Mouse (Mus musculus) urinary bladder, postnatal 14 days (tissue): ENCODE results near the gene Inpp4b.

ENCODE experiments used
- DNase-seq: peaks from one replicate; pipeline ENCODE4 v3.0.0; 2021; ENCODE audit warnings: low spot score

The Inpp4b gene

DNA sequence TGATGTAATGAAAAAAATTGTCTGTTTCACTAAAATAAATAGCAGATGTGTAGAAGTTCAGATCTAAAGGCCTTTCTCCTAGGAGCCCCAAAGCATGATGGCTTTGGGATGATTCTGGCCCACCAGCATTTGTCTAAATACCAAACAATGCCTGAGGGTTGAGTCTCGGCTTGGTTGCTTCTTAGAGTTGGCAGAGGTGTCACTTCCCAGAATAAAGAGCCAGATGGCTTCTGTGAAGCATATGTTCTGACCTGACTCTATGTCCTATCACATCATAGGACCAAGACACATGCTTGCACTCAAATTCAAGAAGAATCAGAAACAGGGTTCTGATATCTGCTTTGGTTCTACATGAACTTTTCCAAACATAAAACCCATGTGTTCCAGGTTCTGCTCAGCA lies 365.1 kb downstream of the Inpp4b start:
- no peak for DNase-seq

DNA sequence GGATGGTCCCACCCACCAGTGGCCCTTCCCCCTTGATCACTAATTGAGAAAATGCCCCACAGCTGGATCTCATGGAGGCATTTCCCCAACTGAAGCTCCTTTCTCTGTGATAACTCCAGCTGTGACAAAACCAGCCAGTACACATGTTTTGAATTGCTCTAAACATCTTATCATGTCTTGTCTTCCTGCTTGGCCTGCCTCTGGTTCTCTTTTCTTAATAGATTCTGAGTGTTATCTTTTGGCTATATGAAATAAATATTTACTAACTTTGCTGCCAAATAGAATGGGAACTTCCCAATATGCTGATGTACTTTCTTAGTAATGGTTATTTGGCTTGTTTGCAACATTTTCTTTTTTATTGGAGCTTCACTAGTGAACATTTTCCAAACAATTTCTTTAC lies 389.0 kb downstream of the Inpp4b start:
- DNase-seq, result no peak

GRCm38 (mm10) chr8:81735655-81736054 lies 393.3 kb downstream of the Inpp4b start:
- no peak for DNase-seq

DNA sequence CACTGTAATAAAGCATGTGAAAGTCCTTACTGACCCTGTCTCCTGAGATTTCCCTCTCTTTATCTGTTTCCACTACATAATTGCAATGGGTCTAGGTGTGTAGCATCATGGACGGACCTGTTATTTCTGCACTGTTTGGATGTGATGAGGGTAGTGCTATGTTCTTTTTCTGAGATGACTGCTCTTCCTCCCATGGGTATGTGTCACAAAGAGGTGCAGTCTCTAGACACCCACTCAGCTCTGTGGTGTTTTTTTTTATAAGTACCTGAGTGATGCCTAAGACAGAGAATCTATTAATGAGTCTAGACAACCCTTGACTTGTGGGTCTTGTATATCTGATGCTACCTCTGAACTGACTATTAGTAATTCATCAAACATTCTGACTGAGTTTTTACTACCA lies 393.7 kb downstream of the Inpp4b start:
- DNase-seq, result no peak

DNA sequence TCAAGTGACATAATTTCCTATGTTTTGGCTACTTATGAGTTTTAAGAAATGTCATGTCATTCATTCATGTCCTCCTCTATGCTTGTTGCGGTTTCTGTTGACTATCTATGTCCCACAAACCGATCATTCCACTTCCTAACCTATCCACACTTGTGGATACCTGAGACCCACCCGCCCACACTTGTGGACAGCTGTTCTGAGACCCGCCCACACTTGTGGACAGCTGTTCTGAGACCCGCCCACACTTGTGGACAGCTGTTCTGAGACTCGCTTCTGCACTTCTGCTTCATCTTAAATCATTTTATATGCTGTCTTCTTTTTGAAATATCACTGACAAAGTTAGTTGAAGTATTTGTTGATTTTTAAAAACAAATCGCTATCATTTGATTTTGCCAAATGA lies 400.2 kb downstream of the Inpp4b start:
- DNase-seq, result no peak

GRCm38 (mm10) chr8:81743040-81743439 lies 400.7 kb downstream of the Inpp4b start:
- DNase-seq, result no peak

DNA sequence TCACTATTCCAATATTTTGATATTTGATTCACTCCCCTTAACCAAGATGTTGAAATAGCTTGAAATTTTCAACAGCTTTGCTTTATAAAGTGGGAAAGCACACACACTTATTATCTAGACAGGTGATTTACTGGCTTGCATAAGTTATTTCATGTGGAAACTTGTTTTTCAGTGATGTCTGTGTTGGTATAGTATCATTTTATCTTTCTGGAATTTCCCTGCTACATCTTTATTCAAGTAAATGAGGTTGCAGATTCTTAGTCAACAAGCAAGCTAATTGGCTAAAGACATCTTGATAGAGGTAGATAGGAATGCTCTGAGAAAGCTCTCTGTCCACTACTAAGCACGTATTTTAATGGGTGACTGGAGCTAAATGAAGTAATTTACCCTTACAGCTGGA lies 403.1 kb downstream of the Inpp4b start:
- DNase-seq, result no peak

- DNase-seq, result no peak
Observed at GRCm38 (mm10) chr8:81751159-81751558, 408.8 kb downstream of the Inpp4b start.

DNA sequence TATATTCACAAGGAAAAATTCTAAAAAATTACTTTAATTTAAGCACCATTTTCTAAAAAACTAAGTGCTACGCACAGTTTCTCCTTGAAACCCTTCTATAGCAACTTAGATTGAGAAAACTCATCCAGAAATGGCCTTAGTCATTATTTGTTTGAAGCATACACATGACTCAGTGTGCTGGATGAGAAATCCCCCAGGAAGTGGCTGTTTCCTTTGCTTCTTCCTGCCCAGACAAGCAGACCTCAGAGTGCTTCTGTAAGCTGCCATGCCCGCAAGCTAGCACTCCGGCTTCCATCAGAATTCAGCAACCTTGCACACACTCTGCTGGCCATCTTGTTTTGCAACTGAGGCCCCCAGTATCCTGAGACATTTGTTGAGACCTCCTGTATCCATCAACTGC lies 414.3 kb downstream of the Inpp4b start:
- DNase-seq, result no peak

DNA sequence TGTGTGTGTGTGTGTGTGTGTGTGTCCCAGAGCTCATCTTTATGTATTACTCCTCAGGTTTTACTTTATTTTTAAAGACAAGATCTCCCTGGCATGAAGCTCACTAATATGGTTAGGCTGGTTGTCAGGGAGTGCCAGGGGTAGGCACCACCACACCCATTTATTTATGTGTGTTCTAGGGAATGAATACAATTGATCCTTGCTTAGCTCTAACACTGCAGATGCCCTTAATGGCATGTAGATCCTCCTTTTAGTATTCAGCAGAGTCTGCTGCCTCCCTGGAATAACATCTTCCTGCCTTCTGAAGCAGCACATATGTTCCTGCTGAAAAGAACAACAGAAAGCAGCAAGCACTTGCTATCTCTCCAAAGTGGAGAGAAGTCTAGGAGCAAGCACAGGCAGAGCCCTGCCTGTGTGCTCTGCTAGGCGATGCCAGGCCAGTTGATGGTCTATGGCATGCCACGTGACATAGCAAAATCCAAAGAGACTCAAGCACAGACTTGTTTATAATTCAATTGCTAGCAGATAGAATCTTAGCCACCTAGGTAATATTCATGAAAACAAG lies 415.3 kb downstream of the Inpp4b start:
- DNase-seq, result peak; percentile 8

GRCm38 (mm10) chr8:81761466-81761865 lies 419.1 kb downstream of the Inpp4b start:
- DNase-seq, result no peak

DNA sequence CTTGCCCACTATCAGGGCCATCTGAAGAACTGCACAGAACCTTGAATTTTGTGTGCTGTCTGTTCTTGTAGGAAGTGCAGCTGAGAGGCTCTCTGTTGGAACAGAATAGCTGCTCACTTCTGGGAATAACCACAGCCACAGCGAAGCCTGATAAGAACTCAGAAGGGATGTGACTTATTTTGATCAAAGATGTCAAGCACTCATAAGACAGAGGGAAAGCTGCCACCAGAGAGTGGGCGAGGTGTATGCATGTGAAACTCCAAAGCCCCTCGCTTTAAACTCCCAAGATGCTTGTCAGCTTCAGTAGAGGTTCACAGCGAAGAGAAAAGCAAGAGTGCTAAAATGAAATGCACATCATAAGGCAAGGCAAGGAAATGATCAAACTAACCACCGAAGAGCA lies 423.7 kb downstream of the Inpp4b start:
- DNase-seq, result no peak

DNA sequence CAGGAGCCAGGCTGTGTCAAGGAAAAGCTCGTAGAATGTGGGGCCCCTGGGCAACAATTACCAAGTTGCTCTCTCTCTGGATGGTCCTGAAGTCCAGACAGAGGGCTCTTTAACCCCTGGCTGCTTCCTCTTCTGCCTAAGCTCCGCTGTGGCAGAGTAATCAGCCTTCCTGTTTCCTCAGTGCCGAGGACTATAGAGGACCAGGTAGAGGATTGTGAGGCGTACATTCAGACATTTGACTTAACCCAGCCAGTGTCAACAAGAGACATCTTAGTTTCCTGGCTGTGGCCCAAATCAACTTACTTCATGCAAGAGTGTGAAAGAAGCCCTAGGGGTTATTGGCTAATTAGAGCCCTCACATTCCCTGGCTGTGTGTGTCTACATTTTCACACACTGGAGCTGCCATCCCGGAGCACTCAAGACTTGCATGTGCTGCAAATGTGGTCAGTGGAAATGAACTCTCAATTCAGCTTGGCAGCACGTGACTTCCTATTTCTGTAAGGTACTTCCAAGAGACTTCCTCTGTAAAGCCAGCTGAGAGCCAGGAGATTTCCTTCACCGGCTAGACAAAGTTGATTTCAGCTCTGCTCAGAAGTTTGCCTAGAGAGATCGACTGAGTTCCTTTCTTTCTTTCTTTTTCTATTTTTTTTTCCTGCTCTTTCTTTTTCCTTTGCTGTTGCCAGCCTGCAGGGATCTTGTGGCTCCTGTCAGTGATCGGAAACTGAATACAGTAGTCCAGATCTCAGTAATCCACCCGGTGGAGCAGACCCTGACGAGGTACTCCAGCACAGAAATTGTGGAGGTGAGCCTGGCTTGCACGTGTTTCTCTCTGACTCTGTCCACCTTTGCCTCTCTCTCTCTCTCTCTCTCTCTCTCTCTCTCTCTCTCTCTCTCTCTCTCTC lies 425.3 kb downstream of the Inpp4b start:
- peak; percentile 4 for DNase-seq

GRCm38 (mm10) chr8:81768313-81768675 lies 425.9 kb downstream of the Inpp4b start:
- no peak for DNase-seq

DNA sequence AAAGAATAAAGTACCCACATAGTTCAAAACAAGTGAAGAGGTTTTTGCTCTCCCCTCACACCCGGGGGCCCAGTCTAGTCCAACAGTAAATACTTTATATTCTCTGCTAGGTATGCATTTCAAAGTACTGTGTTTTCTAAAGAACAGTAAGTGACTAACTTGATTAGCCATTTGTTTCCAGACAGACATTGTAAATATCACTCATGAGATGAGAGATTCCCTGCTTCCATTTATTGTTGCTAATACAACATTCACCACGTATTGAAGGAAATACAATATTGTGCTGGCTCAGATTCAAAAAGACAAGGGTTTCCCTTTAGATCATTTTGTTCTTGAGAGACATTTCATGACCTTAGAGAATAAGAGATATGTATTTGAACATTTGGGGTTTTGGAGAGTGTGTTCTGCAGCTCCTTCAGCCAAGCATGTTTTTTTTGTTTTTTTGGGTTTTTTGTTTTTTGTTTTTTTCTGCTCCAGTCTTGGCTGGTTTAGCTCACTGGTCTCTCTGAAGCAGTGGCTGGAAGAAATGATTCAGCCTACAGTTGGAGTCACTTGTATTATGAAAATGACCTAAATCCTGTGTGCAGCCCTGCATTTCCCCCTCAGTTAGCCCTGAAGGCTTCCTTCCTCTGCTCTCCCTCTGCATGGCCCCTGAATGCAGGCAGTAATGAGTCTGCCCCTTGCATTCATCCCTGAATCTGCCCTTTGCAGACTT lies 426.5 kb downstream of the Inpp4b start:
- no peak for DNase-seq

GRCm38 (mm10) chr8:81770603-81771276 lies 428.4 kb downstream of the Inpp4b start:
- DNase-seq, result no peak

DNA sequence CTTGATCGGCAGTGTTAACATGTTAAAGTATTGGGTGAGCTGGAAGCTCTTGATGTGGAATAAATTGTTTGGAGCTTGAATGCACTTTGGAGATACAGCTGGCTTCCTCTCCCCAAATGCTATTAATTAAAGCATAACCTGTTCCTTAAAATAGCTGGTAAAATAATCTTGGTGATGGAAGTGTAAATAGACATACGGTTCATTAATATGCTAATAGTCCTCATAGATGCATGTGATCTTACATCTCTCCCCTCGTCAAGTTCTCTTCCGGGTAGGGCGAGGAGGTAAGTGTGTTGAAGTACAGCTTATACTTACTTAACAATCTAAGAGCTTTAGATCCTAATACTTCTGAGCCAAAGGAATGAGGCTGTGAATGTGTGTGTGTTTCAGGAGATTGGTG lies 430.5 kb downstream of the Inpp4b start:
- no peak for DNase-seq

DNA sequence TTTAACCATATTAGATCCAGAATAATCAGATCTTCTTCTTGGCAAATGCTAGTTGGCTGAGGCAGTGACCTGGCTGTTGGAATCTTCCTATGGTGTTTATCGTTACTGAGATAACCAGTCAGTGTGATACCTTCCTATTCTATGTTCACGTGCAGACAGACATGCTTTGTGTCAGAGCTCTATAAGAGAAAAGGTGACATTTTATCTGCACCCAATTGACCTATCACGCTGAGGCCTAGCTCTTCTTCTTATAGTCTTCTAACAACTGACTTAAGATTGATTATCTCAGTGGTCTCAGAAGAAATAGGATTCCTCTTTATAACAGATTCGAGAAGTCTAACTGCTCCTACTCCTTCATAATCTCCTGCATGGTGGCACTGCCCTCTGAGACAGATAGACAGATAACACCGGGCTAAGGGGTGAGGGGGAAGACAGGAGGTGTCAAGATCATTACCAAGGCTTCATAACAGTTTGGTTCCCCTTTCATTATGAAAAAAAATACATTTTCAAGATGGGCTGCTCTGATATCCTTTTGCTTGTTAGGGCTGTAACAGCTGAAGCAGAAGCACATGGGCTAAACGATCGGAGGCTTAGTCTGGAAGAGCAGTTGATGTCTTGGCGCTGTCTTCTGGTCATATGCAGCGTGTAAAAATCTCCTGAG lies 431.1 kb downstream of the Inpp4b start:
- DNase-seq, result no peak

GRCm38 (mm10) chr8:81774010-81774409 lies 431.7 kb downstream of the Inpp4b start:
- no peak for DNase-seq

- DNase-seq, result no peak
Observed at GRCm38 (mm10) chr8:81774454-81774853, 432.1 kb downstream of the Inpp4b start.

DNA sequence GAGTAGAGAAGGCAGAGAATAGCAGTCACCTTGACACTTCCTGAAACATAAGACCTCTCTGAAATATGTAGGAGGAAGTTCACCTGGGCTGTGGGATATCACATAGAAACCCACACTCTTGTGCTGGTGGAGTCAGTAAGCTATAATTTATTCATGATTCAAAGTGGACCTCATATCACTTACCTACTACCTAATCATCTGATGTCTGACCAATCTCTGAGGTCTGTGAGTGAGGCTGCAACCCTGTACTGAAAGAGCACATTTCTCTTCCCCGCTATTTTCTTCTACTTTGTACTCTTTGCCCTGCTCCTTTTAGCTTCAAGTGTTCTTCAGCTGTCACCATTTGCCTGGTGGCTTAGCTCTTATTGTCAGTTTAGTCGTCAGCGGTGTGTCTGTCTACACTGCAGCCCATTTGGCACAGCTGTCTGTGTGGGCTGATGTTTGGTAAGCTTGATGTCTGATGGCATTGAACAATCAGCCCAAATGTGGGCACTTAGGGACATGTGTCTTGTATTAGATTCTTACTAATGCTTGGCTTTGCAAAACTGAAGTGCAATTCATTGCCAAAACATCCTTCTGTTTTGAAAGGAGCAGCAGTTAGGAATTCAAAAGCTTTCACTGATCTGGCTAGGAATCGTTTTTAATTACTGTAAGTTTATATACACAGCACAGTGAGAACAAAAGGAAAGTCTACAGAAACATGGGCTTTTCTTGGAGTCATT lies 434.3 kb downstream of the Inpp4b start:
- DNase-seq, result no peak
